Mouse (Mus musculus): ENCODE data around the gene Trpv2. TPM values are rescaled to one million over a fixed set of nuclear protein-coding genes. Genes with fewer than 3 reads are reported as not detected.
A peak's percentile ranks its signal among the peaks of the same experiment; 100 is the strongest.

The Trpv2 gene
- polyA plus RNA-seq (2015; fragmentation: Nextera tagmentation; extraction: Ambion mirVana), result 4.2 and 6.4 TPM in 2 replicates

DNA sequence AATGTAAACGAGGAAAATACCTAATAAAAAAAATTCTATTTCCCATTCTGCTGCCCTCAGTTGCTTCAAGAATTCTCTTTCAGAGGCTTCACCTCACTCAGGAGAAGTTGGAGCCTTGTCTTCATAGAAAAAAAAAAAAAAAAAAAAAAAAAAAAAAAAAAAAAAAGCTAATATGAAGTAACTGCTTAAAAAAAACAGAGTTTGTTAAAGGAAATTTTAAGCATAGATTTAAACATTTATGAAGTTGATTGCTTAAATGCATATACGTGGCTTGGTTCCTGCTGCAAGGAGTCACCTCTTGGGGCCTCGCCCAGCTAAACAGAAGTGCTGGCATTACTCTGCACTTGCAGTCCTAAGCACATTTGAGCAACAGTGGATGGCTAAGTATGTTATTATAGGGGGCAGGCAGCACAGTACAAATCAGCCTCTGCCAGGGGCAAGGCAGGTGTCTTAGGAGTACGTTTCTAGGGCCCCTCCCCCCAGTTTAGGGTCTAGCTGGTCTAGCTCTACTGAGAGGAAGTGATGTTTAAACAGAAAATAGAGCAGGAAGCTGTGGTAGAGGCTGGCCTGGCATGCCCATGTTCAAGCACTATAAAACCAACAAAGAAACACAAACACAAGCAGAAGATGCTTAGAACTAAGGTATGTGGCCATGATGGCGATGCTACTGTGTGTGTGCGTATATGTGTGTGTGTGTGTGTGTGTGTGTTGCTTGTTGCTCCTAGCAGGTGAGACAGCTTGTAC is at the start of gene Trpv2:
TSS of gene Trpv2 (plus strand) at position 528 of the 744 bp plus-strand sequence.
- Histone ChIP-seq H3K9ac (peak within 1 kb of the TSS; percentile 56; the same call in 1 of the 2 replicates), H3K36me3 (no peaks in the 10 kb centered on the region), H3K27ac (no peak within 1 kb of the TSS), H3K4me3 (peak within 1 kb of the TSS; percentile 61), H3K9me3 (replicated peaks) (no peaks in the 10 kb centered on the region), H3K27me3 (no peaks in the 10 kb centered on the region), H3K4me2 (peak within 1 kb of the TSS; percentile 95), H3K4me1 (replicated peaks) (peaks cover 13% of the 10 kb centered on the region)
- no peak for ATAC-seq (replicated peaks; ENCODE audit: insufficient number of reproducible peaks, insufficient read depth, low FRiP score, low read depth)
- 67% methylated on average over 6 of the region's 6 CpGs for WGBS

DNA sequence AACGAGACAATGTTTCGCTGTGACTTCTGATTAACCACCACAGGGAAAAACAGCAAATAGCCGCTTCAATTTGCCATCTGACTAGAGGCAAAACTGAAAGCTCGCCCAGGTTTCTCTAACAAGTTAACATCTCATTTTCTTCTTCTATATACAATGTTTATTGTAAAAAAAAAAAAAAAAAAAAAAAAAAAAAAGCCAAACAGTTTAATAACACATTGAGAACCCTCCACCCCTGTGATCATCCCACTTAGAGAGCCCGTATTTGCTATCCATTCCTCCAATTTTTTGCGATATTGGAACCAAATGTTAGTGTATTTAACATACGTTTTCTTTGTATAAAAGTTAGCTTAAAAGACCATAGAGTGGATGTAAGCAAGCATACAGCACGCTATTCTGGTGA is 37.2 kb upstream of the Trpv2 start:
- no peak overlapping the region for H3K9ac ChIP-seq
- H3K4me2 ChIP-seq, result peak overlapping the region; percentile 93; the same call in 1 of the 2 replicates
- 93% methylated on average over 8 of the region's 8 CpGs for WGBS

DNA sequence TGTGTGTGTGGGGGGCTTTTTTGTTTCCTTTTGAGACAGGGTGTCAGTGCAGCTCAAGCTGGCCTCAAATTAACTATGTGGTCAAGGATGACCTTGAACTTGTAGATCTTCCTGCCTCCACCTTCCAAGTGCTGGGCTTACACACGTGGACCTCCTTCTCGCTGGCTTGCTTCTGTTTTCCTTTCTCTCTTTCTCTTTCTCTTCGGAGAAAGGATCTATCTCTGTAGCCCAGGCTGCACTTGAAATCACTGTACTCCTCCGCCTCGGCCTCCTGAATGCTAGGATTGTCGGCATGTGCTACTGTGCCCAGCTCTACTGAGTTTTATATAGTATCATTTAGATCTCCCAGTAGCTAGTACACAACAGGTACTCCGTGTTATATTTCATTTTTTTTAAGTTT is 36.7 kb upstream of the Trpv2 start:
- Histone ChIP-seq H3K27ac (no peak overlapping the region), H3K27me3 (peaks cover 4% of the 10 kb centered on the region; the same call in 1 of the 2 replicates), H3K9me3 (replicated peaks) (no peaks in the 10 kb centered on the region), H3K9ac (no peak overlapping the region), H3K4me3 (peak overlapping the region; percentile 16; the same call in 1 of the 2 replicates), H3K4me2 (peak overlapping the region; percentile 93), H3K36me3 (no peaks in the 10 kb centered on the region), H3K4me1 (replicated peaks) (peaks cover 9% of the 10 kb centered on the region)
- no peak for ATAC-seq (replicated peaks; ENCODE audit: insufficient number of reproducible peaks, insufficient read depth, low FRiP score, low read depth)
- WGBS, result 42% methylated on average over 7 of the region's 7 CpGs

More for the DNA sequence above, 37.2 kb upstream of the Trpv2 start:
- H3K27ac ChIP-seq, result no peak overlapping the region
- H3K9me3 ChIP-seq (replicated peaks), result no peaks in the 10 kb centered on the region
- H3K4me1 ChIP-seq (replicated peaks), result peaks cover 9% of the 10 kb centered on the region
- no peaks in the 10 kb centered on the region for H3K36me3 ChIP-seq
- ATAC-seq (replicated peaks; ENCODE audit: insufficient number of reproducible peaks, insufficient read depth, low FRiP score, low read depth), result no peak
- H3K4me3 ChIP-seq, result no peak overlapping the region
- peaks cover 4% of the 10 kb centered on the region; the same call in 1 of the 2 replicates for H3K27me3 ChIP-seq

DNA sequence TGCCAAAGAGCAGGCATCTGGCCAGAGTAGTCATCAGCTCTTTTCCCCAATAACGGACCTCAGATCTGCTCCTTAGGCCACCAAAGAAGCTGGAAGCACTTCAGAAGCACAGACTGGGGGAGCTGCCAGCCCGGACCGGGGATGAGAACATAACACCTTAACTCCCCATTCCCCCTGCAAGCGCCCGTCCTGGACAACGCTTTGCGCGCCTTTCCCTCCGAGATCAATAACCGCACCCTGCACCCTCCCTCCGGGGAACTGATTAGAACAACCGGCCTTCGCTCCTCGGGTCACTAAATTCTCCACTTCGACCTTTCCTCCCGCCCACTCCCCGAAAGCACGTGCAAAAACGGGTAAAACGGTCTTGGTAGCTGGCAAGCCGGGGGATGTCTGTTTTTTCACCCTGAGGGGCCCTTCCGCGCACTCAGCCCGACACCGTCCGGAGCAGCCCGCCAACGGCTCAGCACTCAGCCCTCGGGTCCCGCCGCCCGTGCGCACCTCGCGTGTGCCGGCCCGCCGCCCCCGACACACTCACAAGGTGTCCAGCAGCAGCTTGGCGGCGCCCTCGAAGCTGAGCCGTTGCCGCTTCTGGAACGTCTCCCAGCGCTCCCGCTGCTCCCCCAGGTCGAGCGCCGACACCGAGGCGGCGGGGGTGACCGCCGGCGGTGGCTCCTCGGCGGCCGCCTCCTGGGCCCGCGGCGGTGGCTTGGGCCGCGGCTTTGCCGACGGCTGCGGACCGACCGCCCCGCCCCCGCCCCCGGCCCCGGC is 35.8 kb upstream of the Trpv2 start:
- H3K27ac ChIP-seq, result peak overlapping the region; percentile 51
- ATAC-seq (replicated peaks; ENCODE audit: insufficient number of reproducible peaks, insufficient read depth, low FRiP score, low read depth), result peak; percentile 82
- WGBS, result under 1% methylated on average over 70 of the region's 73 CpGs

DNA sequence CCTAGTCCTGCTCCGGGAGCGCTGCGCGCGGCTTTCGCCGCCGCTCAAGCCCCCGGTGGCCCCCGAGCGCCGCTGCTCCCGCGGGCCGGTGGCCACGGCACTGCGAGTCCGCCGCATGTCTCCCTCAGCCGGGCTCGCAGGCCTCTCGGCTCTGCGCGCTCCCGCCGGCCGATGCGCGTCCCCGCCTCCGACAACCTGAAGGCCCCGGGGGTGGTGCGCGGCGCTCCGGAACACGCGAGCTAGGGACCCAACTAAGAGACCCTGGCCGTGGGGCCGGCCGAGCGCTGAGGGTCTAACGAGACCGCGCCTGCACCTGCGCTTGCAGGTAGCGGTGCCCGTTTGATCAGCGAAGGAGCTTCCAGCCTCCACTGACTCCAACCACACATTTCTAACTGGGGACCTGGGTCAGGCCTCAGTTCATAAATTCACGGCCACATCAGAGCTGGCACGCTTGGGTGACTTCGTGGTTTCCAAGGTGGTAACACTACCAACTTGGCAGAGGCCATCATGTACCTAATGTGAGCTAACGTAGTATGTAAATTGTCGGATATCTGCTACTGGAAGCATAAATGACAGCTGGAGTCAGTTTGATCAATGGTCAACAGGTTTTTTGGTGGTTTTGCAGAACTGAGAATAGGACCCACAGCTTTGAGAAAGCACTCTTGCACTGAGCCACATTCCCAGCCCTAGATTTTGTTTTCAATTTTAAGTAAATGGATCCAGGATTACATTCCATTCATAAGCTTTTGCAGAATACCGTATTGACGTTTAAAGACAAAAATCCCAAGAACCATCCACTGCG is 35.0 kb upstream of the Trpv2 start, which contains the start of gene Cenpv:
TSS of gene Cenpv (minus strand) at position 173 of the 802 bp plus-strand sequence.
- WGBS, result 6% methylated on average over 57 of the region's 57 CpGs
- ATAC-seq (replicated peaks; ENCODE audit: insufficient number of reproducible peaks, insufficient read depth, low FRiP score, low read depth), result peak; percentile 61
- H3K4me3 ChIP-seq, result peak within 1 kb of the TSS; percentile 75
- H3K36me3 ChIP-seq, result no peaks in the 10 kb centered on the region
- peaks cover 9% of the 10 kb centered on the region for H3K4me1 ChIP-seq (replicated peaks)
- H3K9ac ChIP-seq, result peak within 1 kb of the TSS; percentile 82
- H3K27me3 ChIP-seq, result peaks cover 4% of the 10 kb centered on the region; the same call in 1 of the 2 replicates
- H3K4me2 ChIP-seq, result peak within 1 kb of the TSS; percentile 93
- H3K9me3 ChIP-seq (replicated peaks), result no peaks in the 10 kb centered on the region
- peak within 1 kb of the TSS; percentile 51 for H3K27ac ChIP-seq

More for the DNA sequence above, 35.8 kb upstream of the Trpv2 start:
- Histone ChIP-seq H3K36me3 (no peaks in the 10 kb centered on the region), H3K9ac (peak overlapping the region; percentile 82), H3K4me3 (peak overlapping the region; percentile 75), H3K4me2 (peak overlapping the region; percentile 93), H3K27me3 (peaks cover 4% of the 10 kb centered on the region; the same call in 1 of the 2 replicates), H3K9me3 (replicated peaks) (no peaks in the 10 kb centered on the region), H3K4me1 (replicated peaks) (peaks cover 9% of the 10 kb centered on the region)

DNA sequence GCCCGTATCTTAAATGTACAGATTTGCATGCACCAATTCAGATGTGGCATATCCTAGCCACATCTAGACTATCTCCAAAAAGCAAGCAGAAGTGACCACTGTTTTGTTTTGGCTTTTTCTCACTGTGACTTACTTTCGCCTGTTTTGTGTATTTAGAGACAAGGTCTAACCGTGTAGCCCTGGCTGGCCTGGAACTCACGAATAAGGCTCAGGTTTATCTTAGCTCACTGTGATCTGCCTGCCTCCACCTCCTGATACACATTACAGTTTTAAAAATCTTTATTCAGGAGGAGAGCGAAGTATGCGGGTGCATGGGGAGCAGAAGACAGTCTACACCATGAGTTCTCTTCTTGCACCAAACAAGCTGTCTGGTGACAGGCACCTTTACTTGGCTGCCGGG is 34.1 kb upstream of the Trpv2 start:
- Histone ChIP-seq H3K4me1 (replicated peaks) (peaks cover 9% of the 10 kb centered on the region), H3K4me2 (no peak overlapping the region), H3K27ac (no peak overlapping the region), H3K9ac (no peak overlapping the region), H3K27me3 (peaks cover 4% of the 10 kb centered on the region; the same call in 1 of the 2 replicates), H3K9me3 (replicated peaks) (no peaks in the 10 kb centered on the region), H3K36me3 (no peaks in the 10 kb centered on the region), H3K4me3 (no peak overlapping the region)
- no peak for ATAC-seq (replicated peaks; ENCODE audit: insufficient number of reproducible peaks, insufficient read depth, low FRiP score, low read depth)
- WGBS, result 86% methylated on average over 7 of the region's 7 CpGs

DNA sequence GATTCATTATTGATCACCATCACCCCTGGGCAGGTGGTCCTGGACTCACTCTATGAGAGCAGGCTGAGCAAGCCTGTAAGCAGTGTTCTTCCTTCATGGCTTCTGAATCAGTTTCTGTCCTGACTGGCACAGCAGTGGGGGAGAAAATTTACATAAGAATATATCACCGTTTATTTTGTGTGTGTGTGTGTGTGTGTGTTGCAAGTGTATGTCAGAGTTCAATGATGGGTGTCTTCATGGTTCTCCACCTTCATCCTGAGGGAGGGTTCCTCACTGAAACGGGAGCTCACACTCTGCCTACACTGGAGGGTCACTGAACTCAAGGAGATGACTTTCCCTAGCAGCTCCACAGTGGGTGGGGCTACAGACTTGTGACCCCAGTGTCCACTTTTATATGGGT is 33.3 kb upstream of the Trpv2 start:
- Histone ChIP-seq H3K9me3 (replicated peaks) (no peaks in the 10 kb centered on the region), H3K4me2 (no peak overlapping the region), H3K36me3 (no peaks in the 10 kb centered on the region), H3K27ac (no peak overlapping the region), H3K4me3 (no peak overlapping the region), H3K4me1 (replicated peaks) (peaks cover 9% of the 10 kb centered on the region), H3K9ac (no peak overlapping the region), H3K27me3 (peaks cover 4% of the 10 kb centered on the region; the same call in 1 of the 2 replicates)
- no peak for ATAC-seq (replicated peaks; ENCODE audit: insufficient number of reproducible peaks, insufficient read depth, low FRiP score, low read depth)
- 62% methylated on average over 2 of the region's 2 CpGs for WGBS

DNA sequence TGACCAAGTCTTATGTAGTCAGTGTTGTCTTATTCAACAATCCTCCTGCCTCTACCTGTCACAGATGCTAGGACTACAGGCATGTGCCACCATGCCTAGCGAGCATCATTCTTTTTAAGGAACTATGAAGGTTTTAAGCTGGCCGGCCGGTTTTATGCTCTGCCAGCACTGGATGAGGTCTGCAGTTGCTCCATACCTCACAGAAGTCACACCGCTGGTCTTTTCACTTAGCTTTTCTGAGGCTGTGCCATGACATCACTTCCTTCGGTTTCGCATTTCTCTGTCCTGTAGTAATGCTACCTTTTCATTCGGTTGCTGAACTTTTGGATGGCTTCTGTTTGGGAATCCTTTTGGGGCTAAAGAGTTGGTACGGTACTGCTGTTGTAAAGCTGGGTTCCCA is 32.7 kb upstream of the Trpv2 start:
- Histone ChIP-seq H3K4me1 (replicated peaks) (peaks cover 9% of the 10 kb centered on the region), H3K27me3 (peaks cover 4% of the 10 kb centered on the region; the same call in 1 of the 2 replicates), H3K27ac (no peak overlapping the region), H3K4me2 (no peak overlapping the region), H3K36me3 (no peaks in the 10 kb centered on the region), H3K4me3 (no peak overlapping the region), H3K9me3 (replicated peaks) (no peaks in the 10 kb centered on the region), H3K9ac (no peak overlapping the region)
- 73% methylated on average over 8 of the region's 8 CpGs for WGBS
- ATAC-seq (replicated peaks; ENCODE audit: insufficient number of reproducible peaks, insufficient read depth, low FRiP score, low read depth), result no peak

DNA sequence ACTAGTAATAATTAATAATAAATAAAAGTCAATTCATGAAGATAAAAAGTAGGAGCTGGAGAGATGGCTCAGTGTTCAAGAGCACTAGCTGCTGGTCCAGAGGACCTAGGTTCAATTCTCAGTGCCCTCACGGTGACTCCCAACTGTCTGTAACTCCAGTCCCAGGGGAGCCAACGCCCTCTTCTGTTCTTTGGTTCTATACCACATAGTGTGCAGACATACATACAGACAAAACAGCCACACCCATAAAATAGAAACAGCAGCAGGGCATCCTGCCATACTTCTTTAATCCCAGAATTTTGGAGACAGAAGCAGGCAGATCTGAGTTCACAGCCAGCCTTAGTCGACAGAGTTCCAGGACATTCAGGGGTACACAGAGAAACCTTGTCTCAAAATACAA is 30.3 kb upstream of the Trpv2 start:
- no peak overlapping the region for H3K4me3 ChIP-seq
- H3K27ac ChIP-seq, result no peak overlapping the region
- no peaks in the 10 kb centered on the region for H3K36me3 ChIP-seq
- H3K9ac ChIP-seq, result no peak overlapping the region
- H3K27me3 ChIP-seq, result peaks cover 4% of the 10 kb centered on the region; the same call in 1 of the 2 replicates
- ATAC-seq (replicated peaks; ENCODE audit: insufficient number of reproducible peaks, insufficient read depth, low FRiP score, low read depth), result no peak
- H3K9me3 ChIP-seq (replicated peaks), result no peaks in the 10 kb centered on the region
- no peak overlapping the region for H3K4me2 ChIP-seq
- peaks cover 4% of the 10 kb centered on the region; the same call in 1 of the 2 replicates for H3K4me1 ChIP-seq (replicated peaks)
- 85% methylated on average over 3 of the region's 3 CpGs for WGBS

DNA sequence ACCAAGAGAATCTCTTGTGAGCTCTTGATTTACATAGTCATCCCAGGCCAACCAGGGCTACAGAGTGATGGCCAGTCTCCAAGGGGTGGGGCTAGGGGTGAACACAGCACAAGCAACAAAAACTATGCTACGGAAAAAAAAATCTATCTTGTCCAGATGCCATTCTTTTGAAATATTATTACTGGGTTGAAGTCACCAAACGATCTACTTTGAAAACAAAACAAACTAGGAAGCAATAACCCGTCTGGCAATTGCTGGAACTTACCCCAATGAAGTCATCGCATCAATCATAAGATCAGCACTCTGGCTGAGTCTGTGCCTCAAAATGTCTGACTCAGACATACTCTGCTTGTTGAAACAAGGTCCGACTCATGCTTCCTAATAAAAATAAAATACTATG is 24.5 kb upstream of the Trpv2 start:
- ATAC-seq (replicated peaks; ENCODE audit: insufficient number of reproducible peaks, insufficient read depth, low FRiP score, low read depth), result no peak
- Histone ChIP-seq H3K4me1 (replicated peaks) (peaks cover 20% of the 10 kb centered on the region), H3K36me3 (peaks cover 15% of the 10 kb centered on the region), H3K27me3 (no peaks in the 10 kb centered on the region), H3K4me3 (peak overlapping the region; percentile 79), H3K9me3 (replicated peaks) (no peaks in the 10 kb centered on the region), H3K4me2 (peak overlapping the region; percentile 90), H3K9ac (peak overlapping the region; percentile 95; the same call in 1 of the 2 replicates), H3K27ac (peak overlapping the region; percentile 97)
- 9% methylated on average over 5 of the region's 5 CpGs for WGBS
